Mouse (Mus musculus) kidney, adult 2 months (tissue): Measurements from ENCODE around the gene Parp6. TPM values are rescaled to one million over a fixed set of nuclear protein-coding genes. Genes with fewer than 3 reads are reported as not detected.
A peak's percentile ranks its signal among the peaks of the same experiment; 100 is the strongest.

ENCODE experiments used
- DNase-seq: peaks from one replicate; pipeline ENCODE4 v3.0.0; 2021
- H3K27ac ChIP-seq: fragments of 200-500 bp; 2 replicates; pipeline ENCODE4 v1.5.1; 2012; ENCODE audit warnings: low read depth, low read length, control low read depth, inconsistent platforms; ENCODE audit not compliant: insufficient read depth
- H3K27me3 ChIP-seq: fragments of 200-500 bp; replicated peaks from 2 replicates; pipeline ENCODE4 v1.6.1; 2012; ENCODE audit warnings: mild to moderate bottlenecking, moderate library complexity, low read length, inconsistent platforms; ENCODE audit not compliant: control insufficient read depth, insufficient read depth
- H3K36me3 ChIP-seq: fragments of 200-500 bp; 2 replicates; pipeline ENCODE4 v1.6.1; 2012; ENCODE audit warnings: mild to moderate bottlenecking, moderate library complexity, low read length, inconsistent platforms; ENCODE audit not compliant: control insufficient read depth, insufficient read depth
- H3K4me1 ChIP-seq: fragments of 200-500 bp; 2 replicates; pipeline ENCODE4 v1.6.1; 2011; ENCODE audit warnings: low read length; ENCODE audit not compliant: control insufficient read depth, insufficient read depth
- H3K4me3 ChIP-seq: fragments of 200-500 bp; 2 replicates; pipeline ENCODE4 v1.5.1; 2011; ENCODE audit warnings: mild to moderate bottlenecking, low read depth, low read length, control low read depth; ENCODE audit not compliant: insufficient read depth
- CTCF ChIP-seq: fragments of 200-500 bp; conservative IDR thresholded peaks from 2 replicates; pipeline ENCODE4 v1.5.1; 2011; ENCODE audit warnings: low read depth, mild to moderate bottlenecking, control low read depth, low read length, moderate library complexity, mixed read lengths; ENCODE audit not compliant: insufficient read depth, insufficient read length
- POLR2A ChIP-seq: fragments of 200-500 bp; IDR thresholded peaks from one replicate; pipeline ENCODE4 v1.6.1; 2011; ENCODE audit warnings: low read depth, low read length, control low read depth
- WGBS: fragments of 180-500 bp; shearing (Covaris S2); methylation state at CpG from one replicate; pipeline ENCODE4 v1.1.7; 2018; 5-methylcytosine and 5-hydroxymethylcytosine counted together
- polyA plus RNA-seq: library from polyadenylated mRNA; depleted of rRNA; stranded (reverse); fragments of >200 nt; gene quantifications from 2 replicates; pipeline ENCODE4 v1.2.3, GENCODE M21; 2012

The Parp6 gene
- polyA plus RNA-seq, 1 experiment, result 19.1 TPM

DNA sequence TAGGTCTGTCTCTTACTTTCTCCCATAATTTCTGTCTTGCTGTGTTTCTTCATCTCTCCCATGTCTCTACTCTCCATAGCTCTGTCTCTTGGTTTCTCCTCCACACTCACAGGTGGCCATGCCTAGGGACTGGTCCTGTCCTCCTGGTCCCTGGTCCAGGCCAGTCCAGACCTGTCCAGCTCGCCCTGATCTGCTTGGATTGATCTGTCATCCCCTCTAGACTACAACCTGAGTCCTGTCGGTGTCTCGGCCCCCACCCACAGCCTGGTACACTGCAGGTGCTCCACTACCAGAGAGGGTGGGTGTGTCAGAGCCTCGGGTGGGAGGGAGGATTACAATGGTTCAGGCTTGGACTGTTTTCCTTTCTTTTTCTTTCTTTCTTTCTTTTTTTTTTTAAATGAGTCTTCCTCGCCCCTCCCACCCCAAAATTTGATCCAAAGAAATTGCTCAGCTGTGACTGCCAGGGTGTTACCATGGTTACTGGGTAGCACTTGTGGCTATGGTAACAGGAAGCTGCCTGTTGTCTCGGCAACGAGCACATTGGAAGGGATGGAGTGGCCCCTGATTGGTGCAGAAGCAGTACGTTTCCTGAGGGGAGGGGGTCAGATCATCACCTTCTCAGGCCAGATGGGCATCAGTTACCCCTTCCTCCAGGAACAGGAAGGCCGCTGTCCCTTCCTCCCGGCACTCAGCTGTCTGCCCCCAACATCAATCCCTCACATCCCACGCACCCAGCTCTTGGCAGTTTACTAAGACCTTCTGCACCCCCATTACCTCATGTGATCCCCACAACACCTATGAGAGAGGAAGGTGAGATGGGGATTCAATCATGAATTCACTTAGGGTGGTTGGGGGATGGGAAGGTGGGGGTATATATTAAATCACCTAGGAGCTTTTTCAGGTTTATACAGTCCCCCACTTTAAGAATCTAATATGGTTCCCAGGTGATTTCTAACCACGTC lies 28.1 kb upstream of the Parp6 start:
- Histone ChIP-seq H3K4me3 (no peak overlapping the region), H3K27ac (no peak overlapping the region), H3K27me3 (no peaks in the 10 kb centered on the region; the same call in none of the 2 replicates), H3K36me3 (no peaks in the 10 kb centered on the region), H3K4me1 (no peaks in the 10 kb centered on the region)
- DNase-seq, result no peak
- 32% methylated on average over 12 of the region's 12 CpGs for WGBS
- TF ChIP-seq CTCF (no peak), POLR2A (no peak)

DNA sequence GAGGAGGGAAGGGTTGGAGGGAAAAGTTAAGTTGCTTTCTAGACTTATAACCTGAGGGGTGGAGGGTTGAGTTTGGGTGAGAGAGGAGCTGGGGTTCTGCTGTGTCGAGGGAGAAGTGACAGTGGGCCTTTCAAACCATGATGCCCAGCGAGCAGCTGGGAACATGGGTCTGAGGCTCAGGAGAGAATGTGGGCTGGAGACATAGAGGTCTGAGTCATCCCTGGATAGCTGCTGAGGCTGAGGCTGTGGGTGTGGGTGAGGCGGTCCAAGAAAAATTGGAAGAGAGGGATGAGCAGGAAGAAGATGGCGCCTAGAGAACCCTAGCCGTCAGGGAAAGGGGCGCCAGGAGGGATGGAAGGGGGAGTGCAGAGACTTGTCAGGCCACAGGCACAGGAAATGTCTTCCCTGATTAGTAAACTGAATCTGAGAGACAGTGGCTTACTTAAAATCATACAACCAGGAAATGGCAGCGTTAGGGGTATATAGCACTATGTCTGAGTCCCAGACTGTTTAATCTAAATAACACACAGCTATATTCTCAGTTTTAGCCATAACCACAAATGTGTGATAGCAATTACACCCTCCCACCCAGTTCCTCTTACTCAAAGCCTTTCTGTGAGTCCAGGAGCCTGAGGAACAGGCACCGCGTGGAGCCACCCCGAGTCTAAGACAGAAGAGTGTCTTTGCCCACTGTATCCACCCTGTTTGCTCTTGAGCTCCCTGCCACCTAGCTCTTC lies 27.2 kb upstream of the Parp6 start:
- WGBS, result 79% methylated on average over 10 of the region's 10 CpGs
- H3K4me1 ChIP-seq, result no peaks in the 10 kb centered on the region

GRCm38 (mm10) chr9:59601661-59602060 lies 15.4 kb upstream of the Parp6 start:
- no peaks in the 10 kb centered on the region for H3K4me1 ChIP-seq
- H3K4me3 ChIP-seq, result no peak overlapping the region
- H3K27me3 ChIP-seq, result no peaks in the 10 kb centered on the region
- no peaks in the 10 kb centered on the region for H3K36me3 ChIP-seq
- H3K27ac ChIP-seq, result no peak overlapping the region
- WGBS, result 76% methylated on average over 8 of the region's 8 CpGs
- DNase-seq, result no peak
- no peak for TF ChIP-seq POLR2A
- no peak for TF ChIP-seq CTCF

More for the DNA sequence above, 27.2 kb upstream of the Parp6 start:
- no peaks in the 10 kb centered on the region; the same call in 1 of the 2 replicates for H3K27me3 ChIP-seq
- DNase-seq, result no peak
- no peak overlapping the region for H3K4me3 ChIP-seq
- H3K27ac ChIP-seq, result no peak overlapping the region
- no peak for TF ChIP-seq POLR2A
- TF ChIP-seq CTCF, result no peak
- no peaks in the 10 kb centered on the region for H3K36me3 ChIP-seq

- TF ChIP-seq POLR2A (no peak), CTCF (no peak)
- no peaks in the 10 kb centered on the region for H3K36me3 ChIP-seq
- H3K27ac ChIP-seq, result no peak overlapping the region
- H3K4me3 ChIP-seq, result no peak overlapping the region
- WGBS, result 71% methylated on average over 6 of the region's 6 CpGs
- H3K27me3 ChIP-seq, result no peaks in the 10 kb centered on the region
- no peaks in the 10 kb centered on the region for H3K4me1 ChIP-seq
- DNase-seq, result no peak
Observed at GRCm38 (mm10) chr9:59605967-59606366, 11.1 kb upstream of the Parp6 start.

DNA sequence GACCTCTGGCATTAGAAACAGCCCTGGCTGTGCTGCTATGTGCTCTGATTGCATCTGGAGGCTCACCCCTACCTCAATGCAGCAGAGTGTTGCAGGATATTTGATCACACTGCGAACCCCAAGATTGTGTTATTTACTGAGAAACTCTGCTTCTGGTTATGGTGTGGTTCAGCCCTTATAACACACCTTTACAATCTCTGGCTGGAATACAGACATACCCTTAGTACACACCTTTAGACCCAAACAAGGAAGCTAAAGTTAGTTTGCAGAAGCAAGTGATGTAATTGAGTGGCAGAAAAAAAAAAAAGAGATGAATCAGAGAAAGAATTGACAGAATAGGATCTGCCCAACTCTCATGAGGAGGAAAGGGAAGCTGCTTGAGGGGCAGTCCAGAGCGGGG lies 6.1 kb upstream of the Parp6 start:
- no peak for DNase-seq
- TF ChIP-seq CTCF (no peak), POLR2A (no peak)
- WGBS, result 92% methylated on average over 2 of the region's 2 CpGs
- H3K4me3 ChIP-seq, result no peak overlapping the region
- no peaks in the 10 kb centered on the region for H3K36me3 ChIP-seq
- no peak overlapping the region for H3K27ac ChIP-seq
- no peaks in the 10 kb centered on the region for H3K27me3 ChIP-seq
- no peaks in the 10 kb centered on the region for H3K4me1 ChIP-seq

DNA sequence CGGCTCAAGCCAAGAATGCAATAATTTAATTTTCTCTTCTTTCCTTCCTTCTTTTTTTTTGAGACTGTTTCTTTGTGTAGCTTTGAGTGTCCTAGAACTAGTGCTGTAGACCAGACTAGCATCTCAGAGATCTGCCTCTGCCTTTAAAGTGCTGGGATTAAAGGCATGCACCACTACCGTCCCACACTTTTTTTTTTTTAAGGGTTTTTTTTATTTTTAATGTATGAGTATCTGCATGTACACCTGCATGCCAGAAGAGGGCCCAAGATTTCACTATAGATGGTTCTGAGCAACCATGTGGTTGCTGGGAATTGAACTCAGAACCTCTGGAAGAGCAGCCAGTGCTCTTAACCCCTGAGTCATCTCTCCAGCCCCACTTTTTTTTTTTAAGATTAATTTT lies 1.3 kb upstream of the Parp6 start:
- WGBS, result 81% methylated on average over 2 of the region's 2 CpGs

GRCm38 (mm10) chr9:59617307-59617973 lies 356 bp downstream of the Parp6 start:
- H3K4me3 ChIP-seq, result peak overlapping the region; percentile 76
- peak overlapping the region; percentile 36 for H3K27ac ChIP-seq
- no peaks in the 10 kb centered on the region for H3K27me3 ChIP-seq
- 2% methylated on average over 57 of the region's 58 CpGs for WGBS
- DNase-seq, result no peak
- no peak for TF ChIP-seq CTCF
- TF ChIP-seq POLR2A, result no peak
- H3K4me1 ChIP-seq, result no peaks in the 10 kb centered on the region
- no peaks in the 10 kb centered on the region for H3K36me3 ChIP-seq

More for the DNA sequence above, 1.3 kb upstream of the Parp6 start:
- no peak overlapping the region for H3K27ac ChIP-seq
- no peaks in the 10 kb centered on the region for H3K4me1 ChIP-seq
- no peak overlapping the region for H3K4me3 ChIP-seq
- TF ChIP-seq POLR2A, result no peak
- TF ChIP-seq CTCF, result no peak
- no peaks in the 10 kb centered on the region for H3K36me3 ChIP-seq
- DNase-seq, result no peak
- no peaks in the 10 kb centered on the region for H3K27me3 ChIP-seq
